Mouse (Mus musculus) left cerebral cortex, adult 2 months (tissue): Measurements from ENCODE around the gene Gm20518. TPM values are rescaled to one million over a fixed set of nuclear protein-coding genes. Genes with fewer than 3 reads are reported as not detected.
A peak's percentile ranks its signal among the peaks of the same experiment; 100 is the strongest.

Experiments
- DNase-seq, 2 experiments: peaks; one replicate each; pipeline ENCODE4 v3.0.0; 2021 to 2022; ENCODE audit warnings: low spot score in 2 of 2, mixed read lengths in 1 of 2; ENCODE audit errors: extremely low spot score in 1 of 2
- H3K27ac ChIP-seq: fragments of 200-600 bp; 2 replicates; pipeline ENCODE4 v1.8.1; 2022
- H3K4me3 ChIP-seq: fragments of 200-600 bp; 2 replicates; pipeline ENCODE4 v1.8.1; 2022
- CTCF ChIP-seq: fragments of 200-600 bp; IDR thresholded peaks from 2 replicates; pipeline ENCODE4 v1.8.1; 2022; ENCODE audit warnings: antibody characterized with exemption, mild to moderate bottlenecking, moderate library complexity
- intact Hi-C: fragments of 180-260 bp; cut with DNase I; formaldehyde crosslinking; loops from one replicate; pipeline ENCODE4 v1.15.1; 2025
- total RNA-seq, 2 experiments: library from RNA; stranded (reverse); gene quantifications; 2 replicates each; pipeline ENCODE4 v1.2.3; 2021

Gm20518 gene
- total RNA-seq, 2 experiments from 2014 or later, result 2.3 to 3.2 TPM

- no peak for TF ChIP-seq CTCF
- no peak overlapping the region for H3K4me3 ChIP-seq
- intact Hi-C loops, result no loop called here
- H3K27ac ChIP-seq, result no peak overlapping the region
- no peak for DNase-seq
These were observed 89.6 kb downstream of the Gm20518 start for GRCm38 (mm10) chr16:17801777-17802455.

- H3K27ac ChIP-seq, result no peak overlapping the region
- TF ChIP-seq CTCF, result no peak
- H3K4me3 ChIP-seq, result no peak overlapping the region
- intact Hi-C loops, result no loop called here
- no peak for DNase-seq
These were observed 91.9 kb downstream of the Gm20518 start for GRCm38 (mm10) chr16:17799584-17799983.

GRCm38 (mm10) chr16:17798321-17799180, 92.9 kb downstream of the Gm20518 start:
- intact Hi-C loops, result no loop called here
- TF ChIP-seq CTCF, result no peak
- Histone ChIP-seq H3K4me3 (peak overlapping the region; percentile 32; the same call in 1 of the 2 replicates), H3K27ac (no peak overlapping the region)
- DNase-seq, result no peak

GRCm38 (mm10) chr16:17797812-17798311, 93.6 kb downstream of the Gm20518 start:
- peak overlapping the region; percentile 32 for H3K4me3 ChIP-seq
- no peak for DNase-seq
- H3K27ac ChIP-seq, result no peak overlapping the region
- no peak for TF ChIP-seq CTCF
- intact Hi-C loops, result no loop called here

GRCm38 (mm10) chr16:17796971-17797811, 94.3 kb downstream of the Gm20518 start, which contains the start of gene Scarf2:
TSS of gene Scarf2 (plus strand) at chr16:17797282.
- DNase-seq, result no peak
- H3K27ac ChIP-seq, result no peak within 1 kb of the TSS
- no peak for TF ChIP-seq CTCF
- H3K4me3 ChIP-seq, result peak within 1 kb of the TSS; percentile 32
- intact Hi-C loops, result no loop called here

GRCm38 (mm10) chr16:17796519-17796918, 95.0 kb downstream of the Gm20518 start:
- no peak for DNase-seq
- H3K4me3 ChIP-seq, result peak overlapping the region; percentile 11; the same call in 1 of the 2 replicates
- H3K27ac ChIP-seq, result no peak overlapping the region
- intact Hi-C loops, result no loop called here
- TF ChIP-seq CTCF, result no peak

GRCm38 (mm10) chr16:17795643-17796042, 95.8 kb downstream of the Gm20518 start:
- no peak for DNase-seq
- Histone ChIP-seq H3K27ac (no peak overlapping the region), H3K4me3 (no peak overlapping the region)
- no peak for TF ChIP-seq CTCF
- intact Hi-C loops, result no loop called here

- no peak for TF ChIP-seq CTCF
- no peak for DNase-seq
- H3K4me3 ChIP-seq, result no peak overlapping the region
- no peak overlapping the region for H3K27ac ChIP-seq
- intact Hi-C loops, result no loop called here
These were observed 97.4 kb downstream of the Gm20518 start for GRCm38 (mm10) chr16:17794047-17794446.

- intact Hi-C loops, result no loop called here
- DNase-seq, result no peak
- no peak for TF ChIP-seq CTCF
- no peak overlapping the region for H3K4me3 ChIP-seq
- H3K27ac ChIP-seq, result no peak overlapping the region
These were observed 98.7 kb downstream of the Gm20518 start for GRCm38 (mm10) chr16:17792728-17793127.

- H3K4me3 ChIP-seq, result no peak overlapping the region
- no peak overlapping the region for H3K27ac ChIP-seq
- no peak for DNase-seq
- intact Hi-C loops, result no loop called here
- peak; percentile 56 for TF ChIP-seq CTCF
These were observed 106.1 kb downstream of the Gm20518 start for GRCm38 (mm10) chr16:17785337-17785736.

Other genes with a start within 250 kb of the Gm20518 start
- gene Ccdc74a, start 245.2 kb downstream of the Gm20518 start, total RNA-seq, result 10 to 100 TPM; 22.9 to 26.2 TPM
- 10 to 100 TPM; 76.9 to 83.4 TPM for gene Med15, start 158.8 kb downstream of the Gm20518 start, total RNA-seq
- 10 to 100 TPM; 84.9 to 86.0 TPM for gene Klhl22, start 132.1 kb downstream of the Gm20518 start, total RNA-seq
- gene Scarf2, start 94.4 kb downstream of the Gm20518 start, total RNA-seq, result 1 to 10 TPM; 2.8 to 5.9 TPM
- 1 to 10 TPM; 3.4 to 4.1 TPM for gene B830017H08Rik, start 58.5 kb downstream of the Gm20518 start, total RNA-seq
- gene Car15, start 53.3 kb downstream of the Gm20518 start, total RNA-seq, result 10 to 100 TPM; 12.2 to 16.4 TPM
- not detected for gene Tssk1, start 2.6 kb upstream of the Gm20518 start, total RNA-seq
- gene Dgcr2, start 6.9 kb upstream of the Gm20518 start, total RNA-seq, result 10 to 100 TPM; 93.2 to 99.7 TPM
- gene Tssk2, start 7.0 kb upstream of the Gm20518 start, total RNA-seq, result not detected
- gene Ess2, start 19.7 kb upstream of the Gm20518 start, total RNA-seq, result 10 to 100 TPM; 27.8 to 31.8 TPM
- gene Gsc2, start 23.4 kb upstream of the Gm20518 start, total RNA-seq, result not detected
- gene Slc25a1, start 36.5 kb upstream of the Gm20518 start, total RNA-seq, result 10 to 100 TPM; 39.2 to 43.9 TPM
- not detected for gene Vpreb2, start 88.8 kb upstream of the Gm20518 start, total RNA-seq
- gene Dgcr6, start 161.2 kb upstream of the Gm20518 start, total RNA-seq, result 10 to 100 TPM; 96.1 to 96.8 TPM
- gene Prodh, start 198.5 kb upstream of the Gm20518 start, total RNA-seq, result 10 to 100 TPM; 38.9 to 40.8 TPM
- 100 to 1,000 TPM; 138 to 147 TPM for gene Rtn4r, start 236.0 kb upstream of the Gm20518 start, total RNA-seq